In genomic region chr4:45402878-45403498, GRCm38 (mm10) we compare ENCODE assay signal across 10 mouse cellular contexts. TPM values are rescaled to one million over a fixed set of nuclear protein-coding genes. Genes with fewer than 3 reads are reported as not detected.
A peak's percentile ranks its signal among the peaks of the same experiment; 100 is the strongest.
DNase-seq lines count a peak whose midpoint lies in the region; ATAC-seq and TF ChIP-seq lines count a peak whose summit lies in the region.
"Had no signal": no experiment of that assay in that cellular context is flagged by ENCODE, and none has a peak within 500 bp of the region (broad histone marks: within the 10 kb centered on the region; RNA-seq: fewer than 3 reads in every experiment).

No protein-coding gene starts in this region.

- no peak overlapping the region for H3K27ac ChIP-seq in hindbrain, embryonic 13.5 days
- H3K27ac ChIP-seq: hindbrain, embryonic 14.5 days; limb, embryonic 10.5 days had no signal

- no peak overlapping the region for H3K9ac ChIP-seq in hindbrain, embryonic 13.5 days
- H3K9ac ChIP-seq: hindbrain, embryonic 14.5 days had no signal

- DNase-seq in 416B (ENCODE audit: low read depth), result peak; percentile 87
- peak; percentile 31 for DNase-seq in G1E (ENCODE audit: low spot score)
- peak; percentile 39 for DNase-seq in induced T-regulatory cell, adult 2 months (ENCODE audit: low read depth)
- DNase-seq in lung, postnatal 10 days, result peak; percentile 62
- no peak for DNase-seq in ovary, postnatal 36 days (ENCODE audit: low spot score)
- no peak for DNase-seq in urinary bladder, postnatal 25 days (ENCODE audit: low spot score)
- DNase-seq in frontal cortex, postnatal 10 days (ENCODE audit: low spot score in 2 of 2), result no peak

- ATAC-seq in G1E (ENCODE audit: extremely low read depth, insufficient number of reproducible peaks, low FRiP score, poor library complexity, severe bottlenecking), result no peak
- ATAC-seq in hindbrain, embryonic 13.5 days (ENCODE audit: low FRiP score), result no peak

- H3K36me3 ChIP-seq in G1E (replicated peaks), result peaks cover 73% of the 10 kb centered on the region
- H3K36me3 ChIP-seq in hindbrain, embryonic 13.5 days, result peaks cover 59% of the 10 kb centered on the region

- H3K4me1 ChIP-seq in G1E (ENCODE audit: insufficient read depth, low read depth, low read length), result peaks cover 65% of the 10 kb centered on the region
- peaks cover 36% of the 10 kb centered on the region for H3K4me1 ChIP-seq in hindbrain, embryonic 13.5 days (replicated peaks)

- TF ChIP-seq CTCF in G1E (IDR thresholded peaks at IDR 0.05; ENCODE audit: low read depth, low read length), result no peak

- H3K4me3 ChIP-seq in G1E (ENCODE audit: low read depth, low read length), result no peak overlapping the region; the same call in 1 of the 2 replicates
- H3K4me3 ChIP-seq in hindbrain, embryonic 13.5 days, result no peak overlapping the region
- H3K4me3 ChIP-seq: limb, embryonic 10.5 days had no signal

- no peaks in the 10 kb centered on the region for H3K27me3 ChIP-seq in G1E (ENCODE audit: insufficient read depth, low read length)
- H3K27me3 ChIP-seq in hindbrain, embryonic 13.5 days, result no peaks in the 10 kb centered on the region

- no peak overlapping the region for H3K4me2 ChIP-seq in hindbrain, embryonic 13.5 days
- H3K4me2 ChIP-seq: hindbrain, embryonic 14.5 days had no signal

- WGBS in hindbrain, embryonic 13.5 days, result 83% methylated on average over 7 of the region's 7 CpGs

- H3K9me3 ChIP-seq in G1E (replicated peaks), result peaks cover 12% of the 10 kb centered on the region
- H3K9me3 ChIP-seq in hindbrain, embryonic 13.5 days, result no peaks in the 10 kb centered on the region
- H3K9me3 ChIP-seq: limb, embryonic 10.5 days had no signal

RNA-seq across cellular contexts. Expression of gene Slc25a51, which starts 5.6 kb away (rescaled TPM):
- total RNA-seq in G1E (2014; fragmentation: Nextera tagmentation) (72.4 and 84.0 TPM in 2 replicates), G1E (2017) (42.0 and 46.4 TPM in 2 replicates)
- polyA plus RNA-seq in G1E (2012), result 20.2 and 33.5 TPM in 2 replicates
- polyA plus RNA-seq in hindbrain, embryonic 13.5 days (2015; fragmentation: Nextera tagmentation; extraction: Ambion mirVana), result 71.2 and 74.8 TPM in 2 replicates

Comparison
In these comparisons a context has a peak if more than half of its experiments do, and no peak if none do; other contexts are left out.
1. DNase-seq: peak in 416B (single experiment), G1E (single experiment), induced T-regulatory cell, adult 2 months (single experiment) and lung, postnatal 10 days (single experiment); none in ovary, postnatal 36 days (single experiment), urinary bladder, postnatal 25 days (single experiment) and frontal cortex, postnatal 10 days (0 of 2).